Mouse (Mus musculus) spleen, postnatal 14 days (tissue): ENCODE data around the gene Gm29797.

Experiments used
- DNase-seq, 2 experiments: peaks; one replicate each; pipeline ENCODE4 v3.0.0; 2021 to 2022; ENCODE audit warnings: low spot score in 2 of 2

Gm29797 gene

GRCm38 (mm10) chr2:181673501-181673900, 16.7 kb downstream of the Gm29797 start:
- no peak for DNase-seq

DNA sequence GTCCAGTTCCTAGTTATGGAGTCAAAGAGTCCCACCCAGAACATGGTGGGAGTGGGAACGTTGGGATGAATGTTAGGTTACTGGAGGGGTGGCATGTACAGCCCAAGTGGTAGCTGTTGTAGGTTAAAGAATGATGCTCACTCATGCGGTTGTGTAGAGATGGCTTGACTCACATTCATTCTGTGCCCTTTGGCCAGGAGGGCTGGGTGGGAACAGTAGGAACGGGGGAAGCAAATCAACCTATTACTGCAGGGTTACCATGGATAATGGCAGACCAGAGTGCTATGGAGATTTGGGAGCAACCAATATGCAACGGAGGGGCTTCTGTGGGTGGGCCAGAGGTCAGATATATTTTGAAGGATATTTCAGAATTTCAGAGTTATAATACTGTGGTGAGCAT, 18.1 kb downstream of the Gm29797 start:
- no peak for DNase-seq

DNA sequence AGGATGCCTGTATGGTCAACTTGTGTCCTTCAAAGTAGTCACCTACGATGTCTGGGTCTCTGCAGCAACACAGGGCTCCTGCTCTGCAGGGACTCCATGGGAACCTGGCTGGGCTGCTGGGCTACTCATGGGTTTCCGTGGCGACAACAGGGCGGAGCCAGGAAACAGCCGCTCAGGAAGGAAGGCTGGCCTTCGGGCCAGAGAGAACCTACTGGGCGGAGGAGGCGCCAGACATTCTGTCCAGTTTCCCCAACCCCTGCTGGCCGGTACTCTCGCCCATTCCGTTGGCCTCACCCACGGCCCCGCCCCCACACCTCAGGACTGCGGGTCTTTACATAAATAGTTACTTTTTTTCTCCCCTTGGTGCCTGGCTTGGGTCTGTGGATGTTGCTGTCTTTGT, 18.6 kb downstream of the Gm29797 start:
- no peak for DNase-seq

- no peak for DNase-seq
Measured at GRCm38 (mm10) chr2:181676424-181676823, 19.6 kb downstream of the Gm29797 start.

DNA sequence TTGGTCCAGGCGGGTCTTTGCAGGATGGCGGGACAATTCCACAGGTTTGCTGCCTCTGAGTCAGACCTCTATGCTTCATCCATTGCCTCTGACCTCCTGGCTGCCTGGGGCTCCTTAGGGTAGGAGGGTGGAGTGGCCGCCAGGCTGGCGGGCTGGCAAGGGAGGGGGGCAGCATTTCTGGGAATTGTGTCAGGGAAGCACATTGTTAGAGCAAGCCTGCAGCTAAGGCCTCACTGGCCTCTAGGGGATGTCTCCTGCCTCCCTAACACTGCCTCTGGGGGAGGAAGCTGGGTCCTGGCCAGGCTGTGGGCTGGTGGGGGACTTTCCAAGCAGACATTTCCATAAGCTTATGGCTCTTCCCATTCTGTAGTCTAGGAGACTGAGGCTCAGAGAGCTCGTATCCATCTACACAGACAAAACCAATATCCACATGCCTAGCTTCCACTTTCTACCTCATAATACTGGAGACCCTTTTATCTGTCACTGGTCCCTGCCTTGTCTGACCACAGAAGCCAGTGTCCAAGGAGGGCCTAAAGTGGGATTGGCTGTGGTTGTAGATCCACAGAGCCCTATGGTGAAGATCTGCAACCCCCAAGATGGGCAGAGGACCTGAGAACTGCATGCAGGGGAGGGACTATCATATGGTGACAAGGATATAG, 20.4 kb downstream of the Gm29797 start:
- DNase-seq, result no peak

- no peak for DNase-seq
Measured at GRCm38 (mm10) chr2:181677755-181678098, 20.9 kb downstream of the Gm29797 start.

- DNase-seq, result peak in 1 of 2 experiments; percentile 54
Measured at GRCm38 (mm10) chr2:181678780-181679179, 21.9 kb downstream of the Gm29797 start.

DNA sequence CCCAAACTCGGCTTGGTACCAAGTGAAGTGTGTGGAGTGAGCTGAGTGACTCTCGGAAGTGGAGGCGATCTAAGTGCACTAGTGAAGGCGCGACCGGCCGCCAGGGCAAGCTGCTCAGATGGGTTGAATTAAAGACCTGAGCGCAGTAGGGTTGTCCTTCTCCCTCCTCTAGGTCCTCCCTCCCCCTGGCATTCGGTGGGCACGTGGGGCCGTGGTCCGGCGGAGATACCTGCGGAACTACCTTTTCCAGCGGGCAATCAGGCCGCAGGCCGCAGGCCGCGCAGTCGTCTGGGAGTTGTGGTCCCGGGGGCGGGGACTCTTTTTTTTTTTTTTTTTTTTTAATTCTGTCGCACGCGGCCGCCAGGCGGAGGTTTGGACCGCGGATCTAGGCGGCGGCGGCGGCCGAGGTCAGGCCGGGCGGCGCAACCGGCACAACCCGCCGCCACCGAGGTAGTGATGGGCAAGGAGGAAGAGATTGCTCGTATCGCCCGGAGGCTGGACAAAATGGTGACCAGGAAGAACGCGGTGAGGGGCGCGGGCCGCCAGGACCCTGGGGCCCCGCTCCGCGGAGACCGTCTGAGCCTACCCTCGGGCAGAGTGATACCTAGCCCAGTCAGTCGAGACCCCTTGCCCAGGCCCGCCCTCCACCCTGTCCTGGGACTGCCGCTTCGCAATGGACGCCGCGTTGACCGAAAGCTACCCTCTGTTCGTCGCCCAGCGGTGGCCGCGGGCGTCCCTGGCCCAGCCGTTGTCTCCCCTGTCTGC, 23.3 kb downstream of the Gm29797 start, which contains the start of gene Tcea2:
Gene Tcea2, plus strand, starts transcription at position 360 of the 765 bp plus-strand sequence.
- peak; percentile 37 to 49 for DNase-seq

GRCm38 (mm10) chr2:181680716-181681117, 23.9 kb downstream of the Gm29797 start:
- no peak for DNase-seq

GRCm38 (mm10) chr2:181681978-181682377, 25.1 kb downstream of the Gm29797 start:
- no peak for DNase-seq

- DNase-seq, result no peak
Measured at GRCm38 (mm10) chr2:181683381-181683780, 26.5 kb downstream of the Gm29797 start.

GRCm38 (mm10) chr2:181684713-181685112, 27.9 kb downstream of the Gm29797 start:
- DNase-seq, result no peak

GRCm38 (mm10) chr2:181685686-181686085, 28.9 kb downstream of the Gm29797 start:
- DNase-seq, result no peak

- no peak for DNase-seq
Measured at GRCm38 (mm10) chr2:181687586-181687985, 30.8 kb downstream of the Gm29797 start.

GRCm38 (mm10) chr2:181689466-181690160, 32.8 kb downstream of the Gm29797 start:
- no peak for DNase-seq

DNA sequence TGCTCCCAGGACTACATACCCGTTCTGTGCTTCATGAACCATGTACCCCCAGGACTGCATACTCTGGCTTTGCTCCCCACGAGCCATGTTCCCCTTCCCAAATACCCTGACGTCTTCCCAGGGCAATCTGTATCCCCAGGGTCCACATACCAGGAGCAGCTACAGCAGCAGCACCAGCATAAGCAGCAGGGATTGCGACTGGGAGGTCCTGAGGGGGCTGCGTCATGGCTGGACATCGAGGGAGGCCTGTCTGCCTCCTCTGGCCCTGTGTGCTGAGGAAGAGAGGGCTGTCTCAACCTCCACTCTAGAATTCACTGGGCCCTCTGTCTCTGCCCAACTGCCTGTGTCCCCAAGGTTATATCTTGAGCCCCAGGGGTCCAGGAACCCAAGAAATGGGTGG, 34.2 kb downstream of the Gm29797 start:
- DNase-seq, result no peak

GRCm38 (mm10) chr2:181691571-181691970, 34.7 kb downstream of the Gm29797 start:
- no peak for DNase-seq

DNA sequence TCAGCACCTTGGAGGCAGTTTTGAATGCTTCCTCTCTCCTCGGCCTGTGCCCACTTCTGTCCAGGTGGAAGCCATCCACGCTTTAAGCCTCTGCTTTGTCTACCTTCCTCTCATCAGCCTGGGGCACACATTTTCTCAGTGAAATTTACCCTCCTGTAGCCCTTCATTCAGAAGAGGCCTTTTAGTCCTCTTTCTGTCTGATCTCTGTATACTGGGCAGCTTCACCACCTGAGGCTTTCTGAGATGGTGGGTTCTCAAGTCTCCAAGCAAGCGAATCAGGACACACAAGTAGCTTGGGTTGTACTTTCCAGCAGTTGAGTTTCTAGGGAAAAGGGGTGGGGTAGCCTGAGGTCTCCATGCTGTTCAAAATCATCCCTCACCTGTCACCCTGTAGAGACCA, 35.5 kb downstream of the Gm29797 start:
- DNase-seq, result no peak

GRCm38 (mm10) chr2:181693339-181694280, 36.8 kb downstream of the Gm29797 start, which contains the start of gene Rgs19:
Rgs19 (minus strand) TSS chr2:181693977.
- peak; percentile 65 to 73 for DNase-seq

DNA sequence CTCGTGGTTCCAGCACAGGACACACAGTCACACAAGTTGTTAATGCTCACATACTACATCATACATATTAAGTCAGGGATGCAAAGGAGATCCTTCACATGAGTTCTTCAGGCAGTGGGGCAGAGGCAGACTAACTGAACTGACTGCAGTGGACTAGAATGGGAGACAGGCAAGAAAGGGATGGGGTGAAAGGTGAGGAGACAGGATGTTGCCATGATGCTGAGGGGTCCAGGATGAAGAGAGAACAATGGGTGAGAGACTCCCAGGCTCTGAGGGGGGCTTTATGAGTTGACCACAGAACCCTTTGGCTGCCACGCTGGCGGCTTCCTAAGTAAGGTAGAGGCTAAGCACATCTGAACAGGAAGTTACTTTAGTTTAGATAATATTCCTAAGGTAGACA, 37.7 kb downstream of the Gm29797 start:
- no peak for DNase-seq

- DNase-seq, result peak in 1 of 2 experiments; percentile 3
Measured at GRCm38 (mm10) chr2:181695776-181696175, 38.9 kb downstream of the Gm29797 start.
